Mouse (Mus musculus): ENCODE measurements at regions not wholly inside any gene's neighbourhood (a gene's known extent, or its start where the extent isn't known, plus 50 kb on each side); places are given as distances from the start of the nearest gene placed in this dataset.

DNA sequence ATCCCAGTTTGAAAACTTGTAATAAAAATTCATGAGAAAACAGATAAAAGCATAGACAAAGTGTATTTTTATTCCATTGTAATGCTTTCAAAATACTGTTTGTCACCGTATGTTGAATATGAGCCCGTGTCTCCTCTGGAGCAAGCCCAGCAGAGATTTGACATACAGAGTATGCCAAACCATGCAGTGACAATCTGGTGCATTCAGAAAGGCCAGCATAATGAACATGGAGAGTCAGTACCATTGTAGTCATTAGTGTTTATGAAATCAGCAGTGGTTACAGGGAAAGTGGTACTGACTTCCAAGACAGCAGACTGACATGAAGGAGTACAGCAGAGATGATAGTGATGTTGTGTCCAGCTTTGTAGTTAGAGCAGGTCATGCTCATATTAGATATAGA is 1034.9 kb downstream of the Gm597 start:
- DNase-seq (ENCODE audit: low spot score in 2 of 2) = peak in 1 of 2 experiments; percentile 31
